16 mouse cellular contexts compared by ENCODE assay signal in the genomic region with DNA sequence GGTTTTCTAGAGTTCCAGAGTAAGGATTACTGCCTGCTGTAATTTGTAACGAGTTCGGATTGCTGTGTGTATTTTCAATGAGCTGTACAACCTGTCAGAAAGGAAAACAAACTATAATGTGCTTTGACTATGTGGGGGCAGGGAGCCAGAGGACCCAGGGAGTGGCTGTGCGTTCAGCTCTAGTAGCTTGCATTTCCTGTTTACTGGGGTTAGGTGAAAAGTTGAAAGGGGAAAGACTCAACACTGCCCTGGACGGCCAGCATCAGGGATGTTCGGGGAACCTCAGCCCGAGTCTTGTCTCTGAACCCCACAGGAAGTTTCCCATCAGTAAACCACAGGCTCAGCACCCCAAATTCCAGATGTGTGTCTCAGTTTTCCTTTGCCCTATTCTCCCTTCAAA. TPM values are rescaled to one million over a fixed set of nuclear protein-coding genes. Genes with fewer than 3 reads are reported as not detected.
A peak's percentile ranks its signal among the peaks of the same experiment; 100 is the strongest.
DNase-seq lines count a peak whose midpoint lies in the region; ATAC-seq lines count a peak whose summit lies in the region.
"Had no signal": no experiment of that assay in that cellular context is flagged by ENCODE, and none has a peak within 500 bp of the region (broad histone marks: within the 10 kb centered on the region; RNA-seq: fewer than 3 reads in every experiment).

No protein-coding gene starts in this region.

- no peak overlapping the region for H3K27ac ChIP-seq in midbrain, embryonic 13.5 days
- H3K27ac ChIP-seq: embryonic facial prominence, embryonic 13.5 days; forebrain, embryonic 15.5 days; heart, embryonic 10.5 days; hindbrain, embryonic 15.5 days; limb, embryonic 13.5 days; neural tube, embryonic 12.5 days had no signal

- peak; percentile 94 for DNase-seq in heart, adult 11 months
- no peak for DNase-seq in heart, postnatal 25 days (ENCODE audit: low spot score)
- peak; percentile 82 to 87 for DNase-seq in B cell, adult 2 months
- DNase-seq in layer of hippocampus, adult 8-10 months (ENCODE audit: low spot score in 2 of 2), result no peak
- DNase-seq in frontal cortex, postnatal 36 days (ENCODE audit: low spot score in 2 of 2), result no peak
- DNase-seq: cerebellum, postnatal 14 days; layer of hippocampus, postnatal 36 days had no signal

- no peak overlapping the region for H3K4me2 ChIP-seq in midbrain, embryonic 13.5 days (replicated peaks)
- H3K4me2 ChIP-seq: embryonic facial prominence, embryonic 13.5 days; forebrain, embryonic 15.5 days; hindbrain, embryonic 15.5 days; limb, embryonic 13.5 days; neural tube, embryonic 12.5 days had no signal

- H3K9ac ChIP-seq in midbrain, embryonic 13.5 days (replicated peaks), result no peak overlapping the region
- H3K9ac ChIP-seq: embryonic facial prominence, embryonic 13.5 days; forebrain, embryonic 15.5 days; hindbrain, embryonic 15.5 days; limb, embryonic 13.5 days; neural tube, embryonic 12.5 days had no signal

- peaks cover 100% of the 10 kb centered on the region for H3K4me1 ChIP-seq in megakaryocyte, embryonic 14.5 days
- H3K4me1 ChIP-seq in midbrain, embryonic 13.5 days (replicated peaks), result peaks cover 11% of the 10 kb centered on the region; the same call in 1 of the 2 replicates

- no peaks in the 10 kb centered on the region for H3K9me3 ChIP-seq in megakaryocyte, embryonic 14.5 days
- H3K9me3 ChIP-seq in midbrain, embryonic 13.5 days, result no peaks in the 10 kb centered on the region
- H3K9me3 ChIP-seq: embryonic facial prominence, embryonic 13.5 days; forebrain, embryonic 15.5 days; heart, embryonic 10.5 days; hindbrain, embryonic 15.5 days; limb, embryonic 13.5 days; neural tube, embryonic 12.5 days had no signal

- WGBS in midbrain, embryonic 13.5 days, result 77% methylated on average over 6 of the region's 6 CpGs

- H3K4me3 ChIP-seq in megakaryocyte, embryonic 14.5 days (replicated peaks), result peak overlapping the region; percentile 46
- H3K4me3 ChIP-seq in midbrain, embryonic 13.5 days (replicated peaks), result no peak overlapping the region
- H3K4me3 ChIP-seq: embryonic facial prominence, embryonic 13.5 days; forebrain, embryonic 15.5 days; heart, embryonic 10.5 days; hindbrain, embryonic 15.5 days; limb, embryonic 13.5 days; neural tube, embryonic 12.5 days had no signal

- ATAC-seq in inflammation-experienced regulatory T-cells, adult 6 months, result peak; percentile 53
- ATAC-seq in midbrain, embryonic 13.5 days, result no peak
- ATAC-seq: forebrain, embryonic 15.5 days had no signal

- intact Hi-C loops in heart, postnatal 25 days (cut with DNase I), result no loop called here

- no peaks in the 10 kb centered on the region for H3K27me3 ChIP-seq in megakaryocyte, embryonic 14.5 days (replicated peaks)
- no peaks in the 10 kb centered on the region for H3K27me3 ChIP-seq in midbrain, embryonic 13.5 days
- H3K27me3 ChIP-seq: embryonic facial prominence, embryonic 13.5 days; forebrain, embryonic 15.5 days; hindbrain, embryonic 15.5 days; limb, embryonic 13.5 days; neural tube, embryonic 12.5 days had no signal

- peaks cover 99% of the 10 kb centered on the region for H3K36me3 ChIP-seq in megakaryocyte, embryonic 14.5 days (replicated peaks; ENCODE audit: low read length)
- no peaks in the 10 kb centered on the region for H3K36me3 ChIP-seq in midbrain, embryonic 13.5 days
- H3K36me3 ChIP-seq: embryonic facial prominence, embryonic 13.5 days; forebrain, embryonic 15.5 days; heart, embryonic 10.5 days; hindbrain, embryonic 15.5 days; limb, embryonic 13.5 days; neural tube, embryonic 12.5 days had no signal

RNA-seq across cellular contexts. Expression of gene Fli1, which starts 43.2 kb away (rescaled TPM):
- total RNA-seq in heart, postnatal 25 days (2021), result 10 to 100 TPM; 26.4 to 28.2 TPM
- polyA plus RNA-seq in inflammation-experienced regulatory T-cells, adult 6 months (2017; shearing (Covaris generic)), result 100 to 1,000 TPM; 101 to 137 (median 110) TPM
- 20.8 and 61.7 TPM in 2 replicates for polyA plus RNA-seq in megakaryocyte, embryonic 14.5 days (2012; ENCODE audit: insufficient read depth, low replicate concordance)
- total RNA-seq in layer of hippocampus, adult 8-10 months (2022), result 10 to 100 TPM in 1 of 4 experiments, 1 to 10 TPM in 3; 4.4 to 11.1 (median 6.3) TPM
- polyA plus RNA-seq in midbrain, embryonic 13.5 days (2015; fragmentation: Nextera tagmentation; extraction: Ambion mirVana), result 6.2 and 7.1 TPM in 2 replicates

Comparison
In these comparisons a context has a peak if more than half of its experiments do, and no peak if none do; other contexts are left out.
1. DNase-seq: peak in heart, adult 11 months (single experiment) and B cell, adult 2 months (2 of 2); none in heart, postnatal 25 days (single experiment), layer of hippocampus, adult 8-10 months (0 of 2) and frontal cortex, postnatal 36 days (0 of 2).